Mouse (Mus musculus) left cerebral cortex, postnatal 14 days (tissue): Measurements from ENCODE around the gene Pcyox1. TPM values are rescaled to one million over a fixed set of nuclear protein-coding genes. Genes with fewer than 3 reads are reported as not detected.
"Not testable (repeated sequence)": the region's sequence is repeated elsewhere in the genome, so short reads cannot be mapped to it uniquely, and the experiment has no call there.

Experiments used
- DNase-seq, 2 experiments: peaks; one replicate each; pipeline ENCODE4 v3.0.0; 2021 to 2022; ENCODE audit warnings: low spot score in 2 of 2, mixed read lengths in 1 of 2
- intact Hi-C: fragments of 180-260 bp; cut with DNase I; formaldehyde crosslinking; loops from one replicate; pipeline ENCODE4 v1.15.1; 2025
- total RNA-seq, 2 experiments: library from RNA; stranded (reverse); gene quantifications; 2 replicates each; pipeline ENCODE4 v1.2.3; 2021

Pcyox1 gene
- total RNA-seq, 2 experiments from 2014 or later: 108 to 109 TPM

DNA sequence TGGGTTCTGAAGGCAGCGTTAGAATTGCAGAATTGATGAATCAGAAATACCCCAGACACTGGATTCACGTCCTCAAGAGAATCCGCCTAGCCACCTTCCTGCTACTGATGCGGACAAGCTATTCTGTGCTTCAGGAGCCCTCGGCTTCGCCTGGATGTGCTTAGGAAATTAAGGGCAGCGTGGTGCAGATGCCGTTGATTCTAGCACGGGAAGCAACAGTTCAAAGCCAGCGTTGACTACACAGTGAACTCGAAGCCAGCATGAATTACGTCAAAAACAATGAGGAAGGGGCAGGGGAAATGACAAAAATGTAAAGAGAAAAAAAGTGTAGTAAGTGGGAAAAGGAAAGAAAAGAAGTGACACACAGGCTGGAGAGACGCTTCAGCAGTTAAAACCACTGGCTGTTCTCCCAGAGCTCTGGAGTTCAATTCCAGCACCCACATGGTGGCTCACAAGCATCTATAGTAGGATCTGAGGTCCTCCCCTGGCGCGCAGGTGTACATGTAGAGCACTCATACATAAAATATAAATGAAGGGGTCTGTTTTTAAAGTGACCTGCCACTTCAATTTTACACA is 26.1 kb downstream of the Pcyox1 start, which contains the start of gene Snrpg:
Gene Snrpg (plus strand): TSS at position 541 of the 576 bp plus-strand sequence.
- no peak for DNase-seq
- intact Hi-C loops: no loop called here

DNA sequence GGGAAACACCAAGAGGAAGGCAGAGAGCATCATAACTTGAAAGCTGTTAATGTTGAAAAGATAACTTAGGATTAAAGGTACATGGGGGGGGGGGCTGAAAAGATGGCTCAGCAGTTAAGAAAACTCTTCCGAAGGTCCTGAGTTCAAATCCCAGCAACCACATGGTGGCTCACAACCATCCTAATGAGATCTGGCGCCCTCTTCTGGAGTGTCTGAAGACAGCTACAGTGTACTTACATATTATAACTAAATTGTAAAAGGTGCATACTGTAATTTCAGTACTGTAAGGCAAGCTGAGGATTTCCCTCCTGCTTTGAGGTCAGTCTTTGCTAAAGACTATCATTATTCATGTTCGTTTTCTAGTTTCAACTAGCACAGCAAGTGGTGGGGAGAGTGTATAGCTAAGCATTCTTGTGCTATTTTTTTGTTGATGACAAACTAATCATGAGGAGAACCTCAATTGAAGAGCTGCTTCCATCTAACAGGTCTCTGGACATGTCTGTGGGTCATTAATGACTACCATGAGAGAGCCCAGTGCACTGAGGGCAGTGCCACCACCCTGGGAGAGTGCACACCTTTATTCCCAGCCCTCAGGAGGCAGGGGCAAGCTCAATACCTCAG is 26.8 kb downstream of the Pcyox1 start:
- no peak for DNase-seq
- intact Hi-C loops: no loop called here

DNA sequence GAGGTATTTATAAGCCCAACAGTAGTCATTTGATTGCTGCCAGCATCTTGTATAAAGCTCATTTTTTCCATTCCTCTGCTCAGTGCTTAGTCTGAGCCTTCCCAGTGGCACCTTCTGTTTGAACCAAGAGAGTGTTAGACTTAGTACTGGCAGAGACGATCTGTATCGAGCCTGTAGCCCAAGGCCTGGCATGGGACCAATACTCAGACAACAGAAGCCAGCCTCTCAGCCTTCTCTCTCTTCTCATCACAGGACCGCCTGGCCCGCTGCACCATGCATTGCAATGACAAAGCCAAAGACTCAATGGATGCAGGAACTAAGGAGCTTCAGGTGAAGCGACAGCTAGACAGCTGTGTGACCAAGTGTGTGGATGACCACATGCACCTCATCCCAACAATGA is 28.5 kb downstream of the Pcyox1 start:
- peak in 1 of 2 experiments; percentile 48 for DNase-seq
- intact Hi-C loops: loop anchor here (5.0 to 10.0 kb wide), 2 partner anchors 341 to 434 kb away; partner anchors contain the start of gene Add2

DNA sequence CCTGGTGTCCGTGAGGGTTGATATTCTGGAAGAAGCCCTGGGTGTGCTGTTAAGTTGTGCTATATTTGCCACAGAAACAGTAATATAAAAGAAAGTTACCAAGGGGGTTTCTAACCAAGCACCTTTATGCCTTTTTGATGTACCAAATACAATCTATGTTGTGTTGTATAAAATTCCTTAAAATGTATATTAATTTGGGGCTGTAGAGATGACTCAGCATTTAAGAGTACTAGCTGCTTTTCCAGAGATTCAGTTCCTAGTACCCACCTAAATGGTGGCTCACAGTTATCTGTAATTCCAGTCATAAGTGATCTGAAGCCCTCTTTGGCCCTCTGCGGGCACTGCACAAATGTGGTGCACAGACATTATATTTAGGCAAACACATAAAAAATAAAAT is 30.1 kb downstream of the Pcyox1 start:
- no peak for DNase-seq
- intact Hi-C loops: loop anchor here (5.0 to 10.0 kb wide), 2 partner anchors 340 to 432 kb away; partner anchors contain the start of gene Add2

DNA sequence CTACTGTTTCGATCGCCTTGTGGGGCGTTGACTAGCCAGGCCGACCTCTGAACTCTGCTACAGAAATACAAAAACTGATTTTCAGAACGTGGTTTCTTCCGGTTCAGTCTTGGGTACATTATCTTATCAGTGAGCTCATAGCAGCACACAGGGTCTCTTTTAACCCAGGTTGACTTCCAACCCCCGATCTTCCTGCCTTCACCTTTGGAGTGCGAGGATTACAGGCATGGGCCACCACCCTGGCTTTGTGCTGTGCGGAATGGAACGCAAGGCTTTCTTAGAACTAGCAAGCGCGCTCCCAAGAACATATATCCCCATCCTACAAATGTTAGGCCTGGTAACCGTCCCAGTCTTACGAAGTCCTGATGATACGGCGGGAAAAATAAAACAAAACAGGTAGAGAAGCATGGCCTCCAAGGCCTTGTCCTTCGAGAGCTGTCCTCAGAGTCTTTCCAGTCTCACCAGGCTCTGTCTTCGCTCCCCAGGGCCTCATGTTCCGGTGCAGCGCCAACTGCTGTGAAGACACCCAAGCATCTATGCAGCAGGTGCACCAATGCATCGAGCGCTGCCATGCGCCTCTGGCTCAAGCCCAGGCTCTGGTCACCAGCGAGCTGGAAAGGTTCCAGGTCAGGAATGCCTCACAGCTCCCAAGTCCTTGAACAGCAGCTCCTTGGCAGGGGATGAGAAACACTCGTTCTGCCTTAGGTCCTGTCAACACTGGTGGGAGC is 30.7 kb downstream of the Pcyox1 start:
- peak; percentile 32 to 44 for DNase-seq
- intact Hi-C loops: loop anchor here (5.0 to 10.0 kb wide), 2 partner anchors 339 to 431 kb away; partner anchors contain the start of gene Add2

GRCm38 (mm10) chr6:86365371-86366124 is 31.4 kb downstream of the Pcyox1 start, which contains the start of gene Fam136a:
Fam136a (plus strand) TSS chr6:86365646.
- intact Hi-C loops: loop anchor here (2.0 to 10.0 kb wide), 3 partner anchors 239 to 431 kb away; partner anchors contain the start of gene Add2
- DNase-seq: peak; percentile 92 to 93

DNA sequence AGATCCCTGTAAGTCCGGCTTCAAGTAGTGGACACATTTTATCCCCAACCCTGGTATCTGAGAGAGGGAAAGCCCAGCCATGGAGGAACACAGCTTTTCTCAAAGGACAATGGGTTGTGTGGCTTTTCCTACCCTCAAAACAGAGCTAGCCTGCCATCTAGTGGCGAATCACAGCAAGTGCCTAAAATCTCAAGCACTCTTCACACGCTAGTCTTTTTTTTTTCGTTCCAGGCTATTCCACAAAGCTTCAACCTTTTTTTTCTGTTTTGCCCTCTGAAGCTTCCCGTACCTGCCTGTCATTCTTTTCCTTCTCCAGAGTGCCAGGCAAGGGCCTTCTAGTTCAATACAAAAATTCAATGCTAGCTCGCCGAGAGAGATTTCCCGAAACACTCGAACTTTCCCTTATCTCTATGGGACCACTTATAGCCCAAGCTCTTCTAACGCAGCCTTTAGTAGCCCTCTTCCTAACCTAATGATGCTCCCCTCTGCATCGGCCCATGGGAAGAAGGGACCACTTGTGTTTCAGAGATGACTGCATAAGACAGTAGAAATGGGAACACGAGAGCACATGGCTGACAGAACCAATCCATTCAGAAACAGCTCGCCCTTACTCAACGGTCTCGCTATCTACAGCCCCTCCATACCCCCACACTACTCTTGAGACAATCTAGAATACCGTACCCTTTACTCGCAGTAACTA is 32.4 kb downstream of the Pcyox1 start:
- intact Hi-C loops: loop anchor here (2.0 to 10.0 kb wide), 3 partner anchors 238 to 430 kb away; partner anchors contain the start of gene Add2
- DNase-seq: peak; percentile 86 to 88

GRCm38 (mm10) chr6:86361373-86361772 is 35.6 kb downstream of the Pcyox1 start:
- intact Hi-C loops: loop anchor here (10.0 kb wide), 1 partner anchor 427 kb away; no protein-coding TSS in a partner anchor
- no peak for DNase-seq

- intact Hi-C loops: loop anchor here (10.0 kb wide), 1 partner anchor 426 kb away; no protein-coding TSS in a partner anchor
Observed at GRCm38 (mm10) chr6:86360691-86361090, 36.3 kb downstream of the Pcyox1 start.

GRCm38 (mm10) chr6:86356956-86357355 is 40.0 kb downstream of the Pcyox1 start:
- intact Hi-C loops: no loop called here
- no peak for DNase-seq

More at GRCm38 (mm10) chr6:86360691-86361090, 36.3 kb downstream of the Pcyox1 start:
- no peak for DNase-seq

DNA sequence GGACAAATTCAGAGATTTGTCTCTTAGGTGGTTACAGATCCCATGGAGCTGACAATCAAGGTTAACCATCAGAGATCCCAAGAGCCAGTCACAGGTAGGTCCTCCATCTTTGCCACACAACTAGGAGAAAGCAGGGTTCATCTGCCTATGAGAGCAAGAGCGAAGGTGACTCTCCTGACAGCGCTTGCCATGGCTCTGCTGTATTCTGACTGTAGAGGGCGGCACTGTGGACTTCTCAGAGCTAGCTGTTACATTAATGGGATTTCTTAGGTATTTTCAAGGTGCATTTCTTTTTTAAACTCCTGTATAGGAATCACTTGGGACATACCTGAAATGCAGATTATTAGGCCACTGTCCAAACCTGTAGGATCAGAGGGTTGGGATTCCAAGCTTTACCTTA is 42.0 kb downstream of the Pcyox1 start:
- DNase-seq: no peak
- intact Hi-C loops: loop anchor here (5.0 kb wide), 1 partner anchor 163 kb away; no protein-coding TSS in a partner anchor

GRCm38 (mm10) chr6:86349257-86349656 is 47.7 kb downstream of the Pcyox1 start:
- intact Hi-C loops: no loop called here
- peak; percentile 35 for DNase-seq

- no peak for DNase-seq
- intact Hi-C loops: no loop called here
Observed at GRCm38 (mm10) chr6:86346063-86346462, 50.9 kb downstream of the Pcyox1 start.

DNA sequence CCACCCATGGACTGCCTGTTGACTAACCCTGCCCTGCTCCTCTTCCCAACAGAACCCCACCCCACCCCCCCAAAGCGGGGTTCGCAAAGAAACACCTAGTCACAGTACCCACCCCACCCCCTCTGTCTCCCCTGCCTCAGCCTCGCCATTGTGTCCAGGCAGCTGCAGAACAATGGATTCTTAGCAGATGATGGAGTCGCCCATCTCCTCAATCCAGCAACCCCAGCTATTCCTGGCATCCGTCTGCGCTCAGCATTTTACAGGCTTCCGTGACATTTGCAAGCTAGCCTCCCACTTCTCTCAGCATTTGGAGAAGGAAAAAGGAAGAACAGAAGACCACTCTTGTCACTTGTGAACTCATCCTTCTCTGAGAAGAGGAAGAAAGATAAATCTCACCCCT is 53.3 kb downstream of the Pcyox1 start:
- intact Hi-C loops: loop anchor here (5.0 kb wide), 1 partner anchor 146 kb away; the partner anchor contains the start of gene Tgfa
- peak; percentile 45 to 48 for DNase-seq

DNA sequence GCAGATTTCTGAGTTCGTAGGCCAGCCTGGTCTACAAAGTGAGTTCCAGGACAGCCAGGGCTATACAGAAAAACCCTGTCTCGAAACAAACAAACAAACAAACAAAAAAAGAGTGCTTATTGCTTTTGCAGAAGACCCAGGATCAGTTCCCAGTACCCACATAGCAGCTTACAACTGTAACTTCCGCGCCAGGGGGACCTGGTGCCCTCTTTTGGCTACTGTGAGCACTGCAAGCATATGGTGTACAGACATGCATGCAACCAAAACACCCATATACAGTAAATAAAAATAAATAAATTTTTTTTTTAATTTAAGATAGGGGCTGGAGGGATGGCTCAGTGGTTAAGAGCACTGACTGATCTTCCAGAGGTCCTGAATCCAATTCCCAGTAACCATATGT is 60.6 kb downstream of the Pcyox1 start:
- intact Hi-C loops: not testable (repeated sequence)

More for the DNA sequence above, 60.6 kb downstream of the Pcyox1 start:
- not testable (repeated sequence) for DNase-seq
